ENCODE assay signal across 8 mouse cellular contexts in the genomic region with DNA sequence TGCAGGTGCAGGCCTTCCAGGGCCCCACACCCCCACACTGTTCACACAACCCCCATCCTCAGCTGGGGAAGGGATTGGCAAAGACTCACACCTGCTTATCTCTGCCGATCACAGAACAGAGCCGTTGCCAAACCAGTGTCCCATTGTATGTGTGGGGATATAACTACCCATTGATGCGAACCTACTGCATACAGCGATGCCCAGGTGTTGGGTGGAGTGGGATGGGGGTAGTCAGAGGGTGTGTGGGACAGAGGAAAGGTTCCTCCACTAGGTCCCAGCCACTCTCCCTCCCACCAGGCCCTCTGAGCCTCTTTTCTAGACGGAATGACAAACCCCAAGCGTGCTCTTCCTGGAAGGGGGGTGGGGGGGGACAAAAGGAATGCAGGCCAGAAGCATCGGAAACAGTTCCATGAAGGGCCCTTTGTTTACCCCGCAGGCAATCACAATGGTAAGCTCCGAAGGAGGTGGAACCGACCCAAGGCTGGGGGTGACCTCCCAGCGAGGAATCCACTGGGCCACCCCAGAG. TPM values are rescaled to one million over a fixed set of nuclear protein-coding genes. Genes with fewer than 3 reads are reported as not detected.
DNase-seq lines count a peak whose midpoint lies in the region; ATAC-seq and TF ChIP-seq lines count a peak whose summit lies in the region.
"Had no signal": no experiment of that assay in that cellular context is flagged by ENCODE, and none has a peak within 500 bp of the region (broad histone marks: within the 10 kb centered on the region; RNA-seq: fewer than 3 reads in every experiment).

A gene (minus strand): TSS at position 287 of the 526 bp plus-strand sequence.

- no peak for DNase-seq in testis, postnatal 10 days (ENCODE audit: low spot score)
- peak; percentile 20 for DNase-seq in forebrain, postnatal 0 days
- peak; percentile 77 for DNase-seq in mesoderm, embryonic 11.5 days (ENCODE audit: low read depth, low spot score)
- no peak for DNase-seq in right cerebral cortex, postnatal 4 days

- no peaks in the 10 kb centered on the region for H3K9me3 ChIP-seq in forebrain, postnatal 0 days (ENCODE audit: low read length)

- H3K27me3 ChIP-seq in testis, adult 2 months (ENCODE audit: control insufficient read depth, insufficient read depth, low read length): no peaks in the 10 kb centered on the region
- H3K27me3 ChIP-seq in forebrain, postnatal 0 days (ENCODE audit: insufficient read depth, low read length): no peaks in the 10 kb centered on the region

- peak within 1 kb of the TSS; percentile 31 for H3K9ac ChIP-seq in forebrain, postnatal 0 days

- peaks cover 18% of the 10 kb centered on the region for H3K4me1 ChIP-seq in testis, adult 2 months (ENCODE audit: control insufficient read depth, insufficient read depth, low read length)
- H3K4me1 ChIP-seq in forebrain, postnatal 0 days (ENCODE audit: insufficient read depth): peaks cover 8% of the 10 kb centered on the region; the same call in 1 of the 2 replicates

- ATAC-seq in forebrain, postnatal 0 days: peak; percentile 42
- no peak for ATAC-seq in frontal cortex, adult (ENCODE audit: low TSS enrichment)
- no peak for ATAC-seq in cerebellum, adult (ENCODE audit: insufficient number of reproducible peaks, low FRiP score, low TSS enrichment)

- no peak for TF ChIP-seq POLR2A in testis, adult 2 months (IDR thresholded peaks at IDR 0.05; ENCODE audit: control insufficient read depth, low read depth, low read length)

- H3K4me2 ChIP-seq in forebrain, postnatal 0 days (ENCODE audit: low read depth): no peak within 1 kb of the TSS

- peak within 1 kb of the TSS; percentile 75 for H3K4me3 ChIP-seq in testis, adult 2 months (ENCODE audit: control insufficient read depth, low read depth, low read length)
- H3K4me3 ChIP-seq in forebrain, postnatal 0 days (ENCODE audit: low read depth, low read length): no peak within 1 kb of the TSS

- no peak for TF ChIP-seq CTCF in testis, adult 2 months (IDR thresholded peaks at IDR 0.05; ENCODE audit: control insufficient read depth, insufficient read depth, insufficient replicate concordance, low read depth, low read length)
- no peak for TF ChIP-seq CTCF in forebrain, postnatal 0 days (IDR thresholded peaks at IDR 0.05; ENCODE audit: low read depth)

- peak within 1 kb of the TSS; percentile 74 for H3K27ac ChIP-seq in testis, adult 2 months (ENCODE audit: control insufficient read depth, insufficient read depth, low read depth, low read length)
- peak within 1 kb of the TSS; percentile 35 for H3K27ac ChIP-seq in forebrain, postnatal 0 days (ENCODE audit: low read depth, low read length)

- no peaks in the 10 kb centered on the region for H3K36me3 ChIP-seq in testis, adult 2 months (ENCODE audit: control insufficient read depth, insufficient read depth, low read length)
- H3K36me3 ChIP-seq in forebrain, postnatal 0 days (ENCODE audit: insufficient read depth): no peaks in the 10 kb centered on the region; the same call in 1 of the 2 replicates

- 7% methylated on average over 11 of the region's 11 CpGs for WGBS in forebrain, postnatal 0 days

RNA-seq across cellular contexts. Expression of the gene that starts here (rescaled TPM):
- 74.1 and 80.7 TPM in 2 replicates for polyA plus RNA-seq in testis, adult 2 months (2012; rRNA removed)
- total RNA-seq in forebrain, postnatal 0 days (2014; rRNA removed): not detected in 2 replicates
- polyA plus RNA-seq in forebrain, postnatal 0 days (2015; fragmentation: Nextera tagmentation; extraction: Ambion mirVana): 0.10 and 0.30 TPM in 2 replicates
- polyA plus RNA-seq: small intestine, adult 2 months had no signal

Comparison
In these comparisons a context has a peak if more than half of its experiments do, and no peak if none do; other contexts are left out.
1. RNA of the gene that starts here (polyA plus RNA-seq): 74.1 to 80.7 TPM in testis, adult 2 months; 0.10 to 0.30 TPM in forebrain, postnatal 0 days; every median in the first group is over 10 times any median in the second.
2. Peak in DNase-seq, ATAC-seq, H3K27ac ChIP-seq and H3K9ac ChIP-seq in forebrain, postnatal 0 days; RNA of the gene not detected or under 1 TPM.